Mouse (Mus musculus) midbrain, embryonic 15.5 days (tissue): ENCODE measurements at regions not wholly inside any gene's neighbourhood (a gene's known extent, or its start where the extent isn't known, plus 50 kb on each side); places are given as distances from the start of the nearest gene placed in this dataset.
A peak's percentile ranks its signal among the peaks of the same experiment; 100 is the strongest.

ENCODE experiments used
- ATAC-seq: fragments of 200-750 bp; cut with Nextera tagmentation; replicated peaks from 2 replicates; pipeline ENCODE4 v1.8.0; 2017; ENCODE audit warnings: moderate TSS enrichment
- H3K27ac ChIP-seq: fragments of 300-500 bp; sonication (generic); 2 replicates; pipeline ENCODE4 v1.5.1; 2015; ENCODE audit warnings: mild to moderate bottlenecking, inconsistent platforms
- H3K27me3 ChIP-seq: fragments of 300-500 bp; sonication (generic); replicated peaks from 2 replicates; pipeline ENCODE4 v1.6.1; 2015; ENCODE audit warnings: inconsistent platforms
- H3K36me3 ChIP-seq: fragments of 300-500 bp; sonication (generic); replicated peaks from 2 replicates; pipeline ENCODE4 v1.6.1; 2015; ENCODE audit warnings: inconsistent platforms
- H3K4me1 ChIP-seq: fragments of 300-500 bp; sonication (generic); 2 replicates; pipeline ENCODE4 v1.6.1; 2015; ENCODE audit warnings: inconsistent platforms
- H3K4me2 ChIP-seq: fragments of 300-500 bp; sonication (generic); 2 replicates; pipeline ENCODE4 v1.6.1; 2015; ENCODE audit warnings: inconsistent platforms, mild to moderate bottlenecking, moderate library complexity
- H3K4me3 ChIP-seq: fragments of 300-500 bp; sonication (generic); 2 replicates; pipeline ENCODE4 v1.5.1; 2015; ENCODE audit warnings: mild to moderate bottlenecking, inconsistent platforms
- H3K9ac ChIP-seq: fragments of 300-500 bp; sonication (generic); 2 replicates; pipeline ENCODE4 v1.6.1; 2015; ENCODE audit warnings: mild to moderate bottlenecking, inconsistent platforms
- H3K9me3 ChIP-seq: fragments of 300-500 bp; sonication (generic); 2 replicates; pipeline ENCODE4 v1.6.1; 2016; ENCODE audit warnings: inconsistent platforms
- WGBS: fragments of 180-500 bp; shearing (Covaris S2); methylation state at CpG from one replicate; pipeline ENCODE4 v1.1.7; 2015; ENCODE audit warnings: mixed read lengths; 5-methylcytosine and 5-hydroxymethylcytosine counted together

GRCm38 (mm10) chr12:54299506-54299905 is 95.8 kb upstream of the Egln3 start:
- WGBS = 64% methylated on average over 5 of the region's 5 CpGs
- no peak overlapping the region for H3K27ac ChIP-seq
- H3K9me3 ChIP-seq = no peaks in the 10 kb centered on the region
- no peaks in the 10 kb centered on the region for H3K36me3 ChIP-seq
- H3K4me1 ChIP-seq = no peaks in the 10 kb centered on the region
- no peak overlapping the region for H3K4me2 ChIP-seq
- H3K9ac ChIP-seq = no peak overlapping the region
- H3K4me3 ChIP-seq = no peak overlapping the region
- ATAC-seq = no peak
- no peaks in the 10 kb centered on the region for H3K27me3 ChIP-seq

GRCm38 (mm10) chr12:54293248-54293647 is 89.6 kb upstream of the Egln3 start:
- ATAC-seq = no peak
- WGBS = 76% methylated on average over 2 of the region's 2 CpGs

GRCm38 (mm10) chr12:54290311-54290710 is 86.7 kb upstream of the Egln3 start:
- peaks cover 23% of the 10 kb centered on the region for H3K4me1 ChIP-seq
- H3K27ac ChIP-seq = no peak overlapping the region
- no peak overlapping the region for H3K4me3 ChIP-seq
- no peak overlapping the region for H3K4me2 ChIP-seq
- H3K36me3 ChIP-seq = no peaks in the 10 kb centered on the region
- no peak for ATAC-seq
- no peaks in the 10 kb centered on the region for H3K27me3 ChIP-seq
- H3K9ac ChIP-seq = no peak overlapping the region
- H3K9me3 ChIP-seq = no peaks in the 10 kb centered on the region
- WGBS = 90% methylated on average over 2 of the region's 2 CpGs

More at GRCm38 (mm10) chr12:54293248-54293647, 89.6 kb upstream of the Egln3 start:
- Histone ChIP-seq H3K9me3 (no peaks in the 10 kb centered on the region), H3K4me1 (peaks cover 6% of the 10 kb centered on the region), H3K27me3 (no peaks in the 10 kb centered on the region), H3K36me3 (no peaks in the 10 kb centered on the region), H3K27ac (no peak overlapping the region), H3K9ac (no peak overlapping the region), H3K4me2 (no peak overlapping the region), H3K4me3 (no peak overlapping the region)

- H3K27ac ChIP-seq = 0 out of 2 replicates have a peak overlapping the region, but pooled peaks have one; percentile 53
- no peak overlapping the region for H3K4me2 ChIP-seq
- H3K9me3 ChIP-seq = no peaks in the 10 kb centered on the region
- H3K4me3 ChIP-seq = no peak overlapping the region
- ATAC-seq = peak; percentile 41; the same call in 1 of the 2 replicates
- no peaks in the 10 kb centered on the region for H3K27me3 ChIP-seq
- no peaks in the 10 kb centered on the region for H3K36me3 ChIP-seq
- no peak overlapping the region for H3K9ac ChIP-seq
- H3K4me1 ChIP-seq = peaks cover 23% of the 10 kb centered on the region
- WGBS = 49% methylated on average over 4 of the region's 4 CpGs
Observed at GRCm38 (mm10) chr12:54288747-54289146, 85.1 kb upstream of the Egln3 start.

- peak overlapping the region; percentile 53 for H3K27ac ChIP-seq
- H3K4me3 ChIP-seq = no peak overlapping the region
- no peaks in the 10 kb centered on the region for H3K9me3 ChIP-seq
- no peak overlapping the region for H3K4me2 ChIP-seq
- no peaks in the 10 kb centered on the region for H3K36me3 ChIP-seq
- WGBS = 12% methylated on average over 6 of the region's 6 CpGs
- peak; percentile 62 for ATAC-seq
- no peaks in the 10 kb centered on the region for H3K27me3 ChIP-seq
- peaks cover 23% of the 10 kb centered on the region for H3K4me1 ChIP-seq
- H3K9ac ChIP-seq = no peak overlapping the region
Observed at GRCm38 (mm10) chr12:54288041-54288502, 84.4 kb upstream of the Egln3 start.

- H3K4me3 ChIP-seq = no peak overlapping the region
- peak overlapping the region; percentile 53 for H3K27ac ChIP-seq
- no peaks in the 10 kb centered on the region for H3K9me3 ChIP-seq
- no peak overlapping the region for H3K4me2 ChIP-seq
- no peaks in the 10 kb centered on the region for H3K27me3 ChIP-seq
- no peak overlapping the region for H3K9ac ChIP-seq
- peaks cover 23% of the 10 kb centered on the region for H3K4me1 ChIP-seq
- peak; percentile 82 for ATAC-seq
- no peaks in the 10 kb centered on the region for H3K36me3 ChIP-seq
- WGBS = 34% methylated on average over 16 of the region's 16 CpGs
Observed at GRCm38 (mm10) chr12:54286911-54287819, 83.5 kb upstream of the Egln3 start.

- no peak overlapping the region for H3K27ac ChIP-seq
- no peak for ATAC-seq
- no peaks in the 10 kb centered on the region for H3K27me3 ChIP-seq
- WGBS = 23% methylated on average over 4 of the region's 4 CpGs
- peaks cover 21% of the 10 kb centered on the region for H3K4me1 ChIP-seq
- no peak overlapping the region for H3K4me3 ChIP-seq
- H3K9me3 ChIP-seq = no peaks in the 10 kb centered on the region
- H3K4me2 ChIP-seq = no peak overlapping the region
- H3K36me3 ChIP-seq = no peaks in the 10 kb centered on the region
- H3K9ac ChIP-seq = no peak overlapping the region
Observed at GRCm38 (mm10) chr12:54283646-54284045, 80.0 kb upstream of the Egln3 start.

- peaks cover 15% of the 10 kb centered on the region for H3K4me1 ChIP-seq
- no peaks in the 10 kb centered on the region for H3K27me3 ChIP-seq
- no peak overlapping the region for H3K4me2 ChIP-seq
- no peak overlapping the region for H3K9ac ChIP-seq
- no peak for ATAC-seq
- H3K36me3 ChIP-seq = no peaks in the 10 kb centered on the region
- H3K4me3 ChIP-seq = no peak overlapping the region
- 86% methylated on average over 1 of the region's 1 CpGs for WGBS
- H3K27ac ChIP-seq = no peak overlapping the region
- H3K9me3 ChIP-seq = no peaks in the 10 kb centered on the region
Observed at GRCm38 (mm10) chr12:54283011-54283410, 79.4 kb upstream of the Egln3 start.

- Histone ChIP-seq H3K27me3 (no peaks in the 10 kb centered on the region), H3K9ac (no peak overlapping the region), H3K4me2 (no peak overlapping the region), H3K4me1 (peaks cover 9% of the 10 kb centered on the region), H3K27ac (no peak overlapping the region), H3K9me3 (no peaks in the 10 kb centered on the region), H3K4me3 (no peak overlapping the region), H3K36me3 (no peaks in the 10 kb centered on the region)
- 68% methylated on average over 4 of the region's 4 CpGs for WGBS
- ATAC-seq = no peak
Observed at GRCm38 (mm10) chr12:54282281-54282921, 78.7 kb upstream of the Egln3 start.

- Histone ChIP-seq H3K9ac (no peak overlapping the region), H3K27ac (no peak overlapping the region), H3K27me3 (no peaks in the 10 kb centered on the region), H3K4me1 (no peaks in the 10 kb centered on the region), H3K9me3 (no peaks in the 10 kb centered on the region), H3K36me3 (no peaks in the 10 kb centered on the region), H3K4me3 (no peak overlapping the region), H3K4me2 (no peak overlapping the region)
- no peak for ATAC-seq
- 94% methylated on average over 4 of the region's 4 CpGs for WGBS
Observed at GRCm38 (mm10) chr12:54280457-54280856, 76.8 kb upstream of the Egln3 start.

GRCm38 (mm10) chr12:54280001-54280400 is 76.3 kb upstream of the Egln3 start:
- no peaks in the 10 kb centered on the region for H3K4me1 ChIP-seq
- H3K9ac ChIP-seq = no peak overlapping the region
- no peaks in the 10 kb centered on the region for H3K36me3 ChIP-seq
- no peak for ATAC-seq
- H3K27me3 ChIP-seq = no peaks in the 10 kb centered on the region
- WGBS = 95% methylated on average over 3 of the region's 3 CpGs
- H3K4me2 ChIP-seq = no peak overlapping the region
- H3K4me3 ChIP-seq = no peak overlapping the region
- no peak overlapping the region for H3K27ac ChIP-seq
- no peaks in the 10 kb centered on the region for H3K9me3 ChIP-seq

GRCm38 (mm10) chr12:54276978-54277537 is 73.4 kb upstream of the Egln3 start:
- 77% methylated on average over 7 of the region's 7 CpGs for WGBS
- no peak overlapping the region for H3K9ac ChIP-seq
- no peaks in the 10 kb centered on the region for H3K9me3 ChIP-seq
- H3K4me3 ChIP-seq = no peak overlapping the region
- no peaks in the 10 kb centered on the region for H3K36me3 ChIP-seq
- H3K4me2 ChIP-seq = no peak overlapping the region
- no peaks in the 10 kb centered on the region for H3K27me3 ChIP-seq
- no peak for ATAC-seq
- H3K27ac ChIP-seq = no peak overlapping the region
- H3K4me1 ChIP-seq = no peaks in the 10 kb centered on the region
